Comparison of ENCODE assay signal across 8 mouse cellular contexts in genomic region chr2:109694116-109694837, GRCm38 (mm10). TPM values are rescaled to one million over a fixed set of nuclear protein-coding genes. Genes with fewer than 3 reads are reported as not detected.
DNase-seq lines count a peak whose midpoint lies in the region; ATAC-seq and TF ChIP-seq lines count a peak whose summit lies in the region.

No protein-coding gene starts in this region.

- DNase-seq in gastrocnemius, adult 2 months: no peak
- DNase-seq in gastrocnemius, postnatal 25 days: no peak
- no peak for DNase-seq in limb, embryonic 11.5 days (ENCODE audit: low spot score)
- DNase-seq in spleen, adult 12 weeks (ENCODE audit: low spot score): no peak
- no peak for DNase-seq in gastrocnemius, postnatal 14 days

- 1% methylated on average over 26 of the region's 26 CpGs for WGBS in embryonic facial prominence, embryonic 12.5 days
- WGBS in limb, embryonic 11.5 days: under 1% methylated on average over 26 of the region's 26 CpGs
- under 1% methylated on average over 26 of the region's 26 CpGs for WGBS in olfactory bulb, adult 2 months

- H3K4me1 ChIP-seq in E14TG2a.4 (replicated peaks; ENCODE audit: low read depth, low read length): peaks cover 23% of the 10 kb centered on the region
- peaks cover 8% of the 10 kb centered on the region; the same call in 1 of the 2 replicates for H3K4me1 ChIP-seq in embryonic facial prominence, embryonic 12.5 days
- H3K4me1 ChIP-seq in limb, embryonic 11.5 days (ENCODE audit: control insufficient read depth, insufficient read depth, low read length): peaks cover 13% of the 10 kb centered on the region
- H3K4me1 ChIP-seq in olfactory bulb, adult 2 months (ENCODE audit: control insufficient read depth, insufficient read depth, low read length): peaks cover 7% of the 10 kb centered on the region; the same call in 1 of the 2 replicates

- H3K9ac ChIP-seq in embryonic facial prominence, embryonic 12.5 days: peak overlapping the region; percentile 64
- H3K9ac ChIP-seq in limb, embryonic 11.5 days (ENCODE audit: low read length): peak overlapping the region; percentile 70

- H3K36me3 ChIP-seq in E14TG2a.4 (ENCODE audit: insufficient read depth, low read length): no peaks in the 10 kb centered on the region
- H3K36me3 ChIP-seq in embryonic facial prominence, embryonic 12.5 days: no peaks in the 10 kb centered on the region
- no peaks in the 10 kb centered on the region for H3K36me3 ChIP-seq in limb, embryonic 11.5 days (ENCODE audit: control insufficient read depth, insufficient read depth, low read length)

- intact Hi-C loops in gastrocnemius, adult 2 months (cut with DNase I): loop anchor here (5.0 to 10.0 kb wide), 2 partner anchors 191 to 1002 kb away; no protein-coding TSS in a partner anchor
- intact Hi-C loops in gastrocnemius, postnatal 14 days (cut with DNase I; ENCODE audit: low total_unique reads): loop anchor here (5.0 kb wide), 1 partner anchor 817 kb away; no protein-coding TSS in a partner anchor

- H3K27me3 ChIP-seq in E14TG2a.4 (ENCODE audit: insufficient read depth, low read length): peaks cover 59% of the 10 kb centered on the region
- H3K27me3 ChIP-seq in embryonic facial prominence, embryonic 12.5 days: 0 out of 2 replicates have a peak, but pooled peaks cover 5% of the 10 kb centered on the region
- H3K27me3 ChIP-seq in limb, embryonic 11.5 days (ENCODE audit: control insufficient read depth, insufficient read depth, low read length): no peaks in the 10 kb centered on the region; the same call in 1 of the 2 replicates

- peak overlapping the region; percentile 72; the same call in 1 of the 2 replicates for H3K27ac ChIP-seq in gastrocnemius, adult 2 months
- H3K27ac ChIP-seq in embryonic facial prominence, embryonic 12.5 days: peak overlapping the region; percentile 61; the same call in 1 of the 2 replicates
- H3K27ac ChIP-seq in limb, embryonic 11.5 days (replicated peaks; ENCODE audit: low read depth, low read length): no peak overlapping the region
- no peak overlapping the region for H3K27ac ChIP-seq in olfactory bulb, adult 2 months (ENCODE audit: insufficient read depth, low read depth, low read length)

- no peaks in the 10 kb centered on the region for H3K9me3 ChIP-seq in E14TG2a.4 (ENCODE audit: low read length)
- H3K9me3 ChIP-seq in embryonic facial prominence, embryonic 12.5 days: no peaks in the 10 kb centered on the region
- H3K9me3 ChIP-seq in limb, embryonic 11.5 days (ENCODE audit: control insufficient read depth, low read length): no peaks in the 10 kb centered on the region

- peak overlapping the region; percentile 74 for H3K4me2 ChIP-seq in embryonic facial prominence, embryonic 12.5 days (replicated peaks)
- peak overlapping the region; percentile 84 for H3K4me2 ChIP-seq in limb, embryonic 11.5 days (ENCODE audit: low read depth, severe bottlenecking)

- peak; percentile 52 for ATAC-seq in embryonic facial prominence, embryonic 12.5 days (ENCODE audit: insufficient number of reproducible peaks, insufficient read depth, low FRiP score, low TSS enrichment)
- peak; percentile 31; the same call in 1 of the 2 replicates for ATAC-seq in limb, embryonic 11.5 days (ENCODE audit: insufficient number of reproducible peaks, low FRiP score, low TSS enrichment, low read depth)

- TF ChIP-seq CTCF in gastrocnemius, adult 2 months (IDR thresholded peaks at IDR 0.05): no peak
- TF ChIP-seq CTCF in E14TG2a.4 (conservative IDR thresholded peaks at IDR 0.05; ENCODE audit: low read length): no peak
- TF ChIP-seq CTCF in olfactory bulb, adult 2 months (IDR thresholded peaks at IDR 0.05; ENCODE audit: insufficient read depth, low read depth, low read length): no peak

- TF ChIP-seq POLR2A in olfactory bulb, adult 2 months (IDR thresholded peaks at IDR 0.05; ENCODE audit: insufficient read depth, low read depth, low read length): no peak

- H3K4me3 ChIP-seq in gastrocnemius, adult 2 months: peak overlapping the region; percentile 78
- peak overlapping the region; percentile 87 for H3K4me3 ChIP-seq in E14TG2a.4 (replicated peaks; ENCODE audit: low read length)
- H3K4me3 ChIP-seq in embryonic facial prominence, embryonic 12.5 days: peak overlapping the region; percentile 51
- H3K4me3 ChIP-seq in limb, embryonic 11.5 days (ENCODE audit: low read depth, low read length): peak overlapping the region; percentile 62
- peak overlapping the region; percentile 57 for H3K4me3 ChIP-seq in olfactory bulb, adult 2 months (ENCODE audit: insufficient read depth, low read depth, low read length)

RNA-seq across cellular contexts. Expression of gene Bdnf, which starts 19.8 kb away (rescaled TPM):
- under 1 TPM; 0.50 to 0.84 TPM for total RNA-seq in gastrocnemius, adult 2 months (2021)
- total RNA-seq in gastrocnemius, postnatal 25 days (2021): under 1 TPM; 0.64 to 0.86 TPM
- 5.3 and 5.4 TPM in 2 replicates for polyA plus RNA-seq in embryonic facial prominence, embryonic 12.5 days (2016; fragmentation: Nextera tagmentation; extraction: Ambion mirVana)
- 5.9 and 6.8 TPM in 2 replicates for polyA plus RNA-seq in limb, embryonic 11.5 days (2014; fragmentation: Nextera tagmentation; extraction: Ambion mirVana)
- polyA plus RNA-seq in olfactory bulb, adult 2 months (2012; ENCODE audit: insufficient read depth, insufficient read length, low replicate concordance, missing spikeins): not detected in 2 replicates
- total RNA-seq in gastrocnemius, postnatal 14 days (2021): under 1 TPM; 0.10 to 0.24 TPM

Comparison
In these comparisons a context has a peak if more than half of its experiments do, and no peak if none do; other contexts are left out.
1. H3K27ac ChIP-seq: peak in gastrocnemius, adult 2 months (single experiment) and embryonic facial prominence, embryonic 12.5 days (single experiment); none in limb, embryonic 11.5 days (single experiment) and olfactory bulb, adult 2 months (single experiment).
2. Peak in every context shown above with its lines, with median percentiles within 50 percentile points of each other: H3K4me3 ChIP-seq.